Mouse (Mus musculus) heart, embryonic 14.5 days (tissue): ENCODE measurements around the gene Lhfpl2. TPM values are rescaled to one million over a fixed set of nuclear protein-coding genes. Genes with fewer than 3 reads are reported as not detected.

ENCODE experiments used
- ATAC-seq: fragments of 200-750 bp; cut with Nextera tagmentation; 2 replicates; pipeline ENCODE4 v1.8.0; 2017; ENCODE audit warnings: low read depth, moderate TSS enrichment; ENCODE audit not compliant: insufficient number of reproducible peaks, insufficient read depth, low FRiP score
- H3K27ac ChIP-seq, 2 experiments: fragments of 200-500 bp in 1 of 2; fragments of 300-500 bp in 1 of 2; sonication (generic) in 1 of 2; replicated peaks in 1 of 2; 2 replicates each; pipeline ENCODE4 v1.5.1; 2012 to 2014; ENCODE audit warnings: low read depth in 2 of 2, low read length in 2 of 2, control low read depth in 1 of 2, mild to moderate bottlenecking in 1 of 2, mixed read lengths in 1 of 2; ENCODE audit not compliant: control insufficient read depth in 1 of 2, insufficient read depth in 1 of 2
- H3K27me3 ChIP-seq: fragments of 300-500 bp; sonication (generic); 2 replicates; pipeline ENCODE4 v1.6.1; 2014; ENCODE audit warnings: mild to moderate bottlenecking, low read length, control low read depth; ENCODE audit not compliant: control insufficient read depth, insufficient read depth
- H3K36me3 ChIP-seq: fragments of 300-500 bp; sonication (generic); 2 replicates; pipeline ENCODE4 v1.6.1; 2014; ENCODE audit warnings: mild to moderate bottlenecking, control low read depth, low read length, mixed read lengths; ENCODE audit not compliant: control insufficient read depth, insufficient read depth
- H3K4me1 ChIP-seq, 2 experiments: fragments of 200-500 bp in 1 of 2; fragments of 300-500 bp in 1 of 2; sonication (generic) in 1 of 2; 2 replicates each; pipeline ENCODE4 v1.6.1; 2012 to 2014; ENCODE audit warnings: low read length in 2 of 2, control low read depth in 1 of 2, mixed read lengths in 1 of 2; ENCODE audit not compliant: control insufficient read depth in 2 of 2, insufficient read depth in 2 of 2
- H3K4me2 ChIP-seq: fragments of 300-500 bp; sonication (generic); 2 replicates; pipeline ENCODE4 v1.6.1; 2014; ENCODE audit warnings: mild to moderate bottlenecking, low read length
- H3K4me3 ChIP-seq, 2 experiments: fragments of 200-500 bp in 1 of 2; fragments of 300-500 bp in 1 of 2; sonication (generic) in 1 of 2; 2 replicates each; pipeline ENCODE4 v1.5.1; 2012 to 2014; ENCODE audit warnings: low read length in 2 of 2, mild to moderate bottlenecking in 2 of 2, control low read depth in 1 of 2, low read depth in 1 of 2, moderate library complexity in 1 of 2; ENCODE audit not compliant: control insufficient read depth in 1 of 2, insufficient read depth in 1 of 2
- H3K9ac ChIP-seq: fragments of 300-500 bp; sonication (generic); 2 replicates; pipeline ENCODE4 v1.6.1; 2014; ENCODE audit warnings: mild to moderate bottlenecking, low read length
- H3K9me3 ChIP-seq: fragments of 300-500 bp; sonication (generic); 2 replicates; pipeline ENCODE4 v1.6.1; 2016; ENCODE audit warnings: low read length, control low read depth; ENCODE audit not compliant: control insufficient read depth
- WGBS: fragments of 180-500 bp; shearing (Covaris S2); extraction: QIAGEN DNeasy Blood & Tissue Kit; methylation state at CpG from one replicate; pipeline ENCODE4 v1.1.7; 2014; 5-methylcytosine and 5-hydroxymethylcytosine counted together
- polyA plus RNA-seq: library from polyadenylated mRNA; unstranded; fragments of >200 nt; fragmentation: Nextera tagmentation; extraction: Ambion mirVana; gene quantifications from 2 replicates; pipeline ENCODE4 v1.2.1, GENCODE M21; 2014

The Lhfpl2 gene
- polyA plus RNA-seq, 1 experiment from 2014 or later = 21.8 TPM

DNA sequence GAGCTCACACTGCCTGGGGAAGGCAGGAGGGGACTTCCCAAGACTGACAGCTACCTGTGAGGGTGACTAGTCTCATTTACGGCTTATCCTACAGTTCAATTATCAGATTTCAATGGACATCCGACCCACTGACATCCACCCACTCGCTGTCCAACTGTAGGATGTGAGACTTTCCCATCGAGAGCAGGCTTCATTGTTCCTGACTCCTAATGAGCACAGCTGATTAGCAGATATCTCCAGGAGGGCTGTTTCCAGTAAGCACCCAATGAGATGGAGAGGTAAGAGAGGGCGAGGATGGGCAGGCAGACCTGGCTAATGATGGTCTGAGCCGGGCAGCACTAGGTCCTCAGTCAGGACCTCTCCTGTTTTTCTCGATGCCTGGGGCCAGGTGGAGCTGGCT is 77.0 kb downstream of the Lhfpl2 start:
- no peak for ATAC-seq
- Histone ChIP-seq H3K9ac (no peak overlapping the region), H3K27me3 (no peaks in the 10 kb centered on the region), H3K4me1 (peaks cover 18 to 30% of the 10 kb centered on the region in 2 experiments), H3K36me3 (no peaks in the 10 kb centered on the region), H3K4me3 (no peak overlapping the region), H3K9me3 (no peaks in the 10 kb centered on the region), H3K27ac (0 out of 4 replicates have a peak overlapping the region, but pooled peaks of 1 of the 2 experiments have one; percentile 1), H3K4me2 (no peak overlapping the region)
- 62% methylated on average over 7 of the region's 7 CpGs for WGBS

DNA sequence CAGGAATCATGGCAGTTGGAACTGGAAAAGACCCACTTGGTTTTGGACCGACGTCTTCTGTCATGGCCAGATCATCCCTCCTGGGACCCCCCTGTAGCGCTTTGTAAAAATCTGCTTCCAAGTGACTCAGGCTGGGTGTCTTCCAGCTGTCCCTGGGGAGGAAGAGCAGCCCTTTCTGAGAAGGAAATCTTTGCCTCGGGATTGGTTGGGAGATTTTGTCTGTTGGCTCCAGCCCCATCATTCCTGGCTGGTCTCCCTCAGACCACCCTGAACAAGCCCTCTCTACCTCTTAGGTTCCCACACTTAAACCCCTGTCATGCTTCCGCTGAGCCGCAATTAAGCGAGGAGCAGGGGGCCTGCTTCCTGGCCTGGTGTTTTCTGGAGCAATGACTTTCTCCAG is 77.6 kb downstream of the Lhfpl2 start:
- 58% methylated on average over 7 of the region's 7 CpGs for WGBS
- Histone ChIP-seq H3K9ac (no peak overlapping the region), H3K27ac (0 out of 4 replicates have a peak overlapping the region, but pooled peaks of 1 of the 2 experiments have one; percentile 1), H3K4me2 (no peak overlapping the region), H3K27me3 (no peaks in the 10 kb centered on the region), H3K4me1 (peaks cover 22 to 34% of the 10 kb centered on the region in 2 experiments), H3K4me3 (no peak overlapping the region), H3K9me3 (no peaks in the 10 kb centered on the region), H3K36me3 (no peaks in the 10 kb centered on the region)
- peak; percentile 36; the same call in 1 of the 2 replicates for ATAC-seq

DNA sequence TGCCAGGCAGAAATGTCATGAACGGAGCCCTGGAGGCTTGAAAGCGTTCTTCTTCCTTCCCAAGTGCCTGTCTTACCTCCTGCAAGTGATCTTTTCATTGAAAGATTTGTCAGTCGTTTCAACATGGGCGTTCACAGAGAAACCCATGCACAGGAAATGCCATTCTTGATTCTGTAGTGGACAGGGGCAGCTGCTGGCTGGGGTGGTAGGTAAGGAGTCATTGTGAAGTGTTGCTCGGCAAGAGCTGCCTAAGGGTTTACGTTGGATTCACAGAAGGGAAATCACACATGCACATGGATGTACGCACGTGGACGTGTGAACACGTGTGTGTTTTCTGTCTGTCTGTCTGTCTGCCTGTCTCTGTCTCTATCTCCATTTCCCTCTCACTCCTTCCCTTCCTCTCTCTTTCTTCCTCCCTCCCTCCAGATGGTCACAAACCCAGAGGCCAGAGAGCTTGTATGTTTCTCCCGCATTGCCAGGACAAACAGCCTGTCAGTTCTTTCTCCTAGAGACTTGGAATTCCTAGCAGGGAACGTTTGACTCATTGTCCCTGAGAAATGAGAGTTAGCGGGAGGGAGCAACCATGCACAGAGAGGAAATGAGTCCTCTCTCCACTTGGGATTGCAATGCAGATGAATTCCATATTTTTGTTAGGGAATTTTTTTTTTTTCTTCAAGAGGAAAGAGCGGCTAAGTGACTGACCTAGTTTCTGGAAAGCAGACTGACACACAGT is 82.3 kb downstream of the Lhfpl2 start:
- Histone ChIP-seq H3K4me1 (peaks cover 44 to 55% of the 10 kb centered on the region in 2 experiments), H3K27me3 (no peaks in the 10 kb centered on the region), H3K9ac (0 out of 2 replicates have a peak overlapping the region, but pooled peaks have one; percentile 14), H3K4me2 (no peak overlapping the region), H3K27ac (peak overlapping the region; percentile 43 to 51), H3K36me3 (no peaks in the 10 kb centered on the region), H3K4me3 (no peak overlapping the region), H3K9me3 (no peaks in the 10 kb centered on the region)
- no peak for ATAC-seq
- 54% methylated on average over 14 of the region's 14 CpGs for WGBS

DNA sequence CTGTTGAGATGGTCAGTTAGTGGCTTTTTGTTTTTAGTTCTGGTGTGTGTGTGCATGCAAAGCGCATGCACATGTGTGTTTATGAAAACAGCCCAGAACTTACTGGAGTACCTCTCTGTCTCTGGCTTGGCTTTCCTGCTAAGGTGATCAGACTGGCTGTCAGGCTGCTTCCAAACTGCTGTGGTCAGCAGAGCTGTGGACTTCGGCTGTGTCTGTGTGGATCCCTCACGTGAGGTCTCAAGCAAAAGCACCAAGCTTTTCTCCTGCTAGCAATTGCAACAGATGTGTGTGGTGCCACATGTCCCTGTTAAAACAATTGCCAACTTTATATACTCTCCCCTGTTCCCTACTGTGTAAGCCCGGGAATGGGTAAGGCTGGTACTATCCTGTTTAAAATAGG is 82.8 kb downstream of the Lhfpl2 start:
- peak overlapping the region; percentile 34 to 51; a peak in 2 of 4 replicates for H3K27ac ChIP-seq
- no peak overlapping the region for H3K4me3 ChIP-seq
- no peak for ATAC-seq
- no peaks in the 10 kb centered on the region for H3K27me3 ChIP-seq
- peaks cover 39 to 55% of the 10 kb centered on the region in 2 experiments for H3K4me1 ChIP-seq
- H3K4me2 ChIP-seq = no peak overlapping the region
- H3K9ac ChIP-seq = 0 out of 2 replicates have a peak overlapping the region, but pooled peaks have one; percentile 14
- no peaks in the 10 kb centered on the region for H3K36me3 ChIP-seq
- 72% methylated on average over 4 of the region's 4 CpGs for WGBS
- H3K9me3 ChIP-seq = no peaks in the 10 kb centered on the region

DNA sequence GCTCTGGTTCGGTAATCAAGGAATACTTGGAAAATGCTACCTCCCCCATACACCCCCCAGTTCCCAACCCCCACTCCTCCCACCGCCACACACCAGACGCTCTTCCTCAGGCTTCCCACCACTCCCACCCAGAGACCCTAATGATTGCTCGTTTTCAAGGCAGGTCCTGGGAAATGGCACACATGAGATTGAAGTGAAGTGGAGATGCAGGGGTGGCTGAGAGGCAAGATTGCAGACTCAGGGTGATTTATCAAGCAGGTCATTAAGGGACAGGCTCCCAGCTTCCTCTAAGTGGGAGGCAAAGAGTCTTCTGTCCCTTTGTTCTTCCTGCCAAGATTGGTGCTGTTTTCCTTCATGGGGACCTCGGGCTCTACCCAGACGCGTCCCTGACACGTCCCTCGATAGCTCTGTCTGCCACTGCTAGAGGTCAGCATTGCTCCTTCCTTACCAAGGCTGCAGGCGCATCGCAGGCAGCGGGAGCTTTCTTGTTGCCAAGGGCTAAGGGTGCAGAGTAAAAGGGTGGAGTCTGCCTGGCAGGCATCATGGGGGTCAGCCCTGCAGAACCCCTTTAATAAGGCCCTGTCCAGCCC is 85.6 kb downstream of the Lhfpl2 start:
- no peaks in the 10 kb centered on the region for H3K36me3 ChIP-seq
- H3K9me3 ChIP-seq = no peaks in the 10 kb centered on the region
- no peak overlapping the region for H3K9ac ChIP-seq
- H3K4me3 ChIP-seq = no peak overlapping the region
- no peaks in the 10 kb centered on the region for H3K27me3 ChIP-seq
- H3K4me2 ChIP-seq = 0 out of 2 replicates have a peak overlapping the region, but pooled peaks have one; percentile 18
- ATAC-seq = no peak; the same call in 1 of the 2 replicates
- 17% methylated on average over 12 of the region's 12 CpGs for WGBS
- H3K4me1 ChIP-seq = peaks cover 32 to 51% of the 10 kb centered on the region in 2 experiments
- peak overlapping the region; percentile 10 to 19; a peak in 1 of 4 replicates for H3K27ac ChIP-seq

DNA sequence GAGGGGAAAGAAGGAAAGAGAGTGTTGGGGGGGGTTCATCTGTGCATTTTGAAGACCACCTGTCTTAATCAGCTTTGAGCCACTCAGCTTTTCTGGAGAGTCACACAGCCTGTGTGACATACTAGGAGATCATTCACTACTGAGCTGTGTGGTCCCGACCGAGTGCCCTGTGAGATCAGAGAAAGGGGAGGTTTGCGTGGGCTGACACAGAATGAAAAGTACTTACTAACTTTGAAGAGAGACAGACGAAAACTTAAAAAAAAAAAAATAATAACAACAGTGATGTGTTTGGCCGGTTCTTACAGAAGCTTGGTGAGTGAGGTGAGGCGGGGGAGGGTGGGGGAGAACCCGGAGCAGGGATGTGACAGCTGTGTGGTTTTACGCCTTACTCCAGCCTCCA is 86.9 kb downstream of the Lhfpl2 start:
- peaks cover 32 to 48% of the 10 kb centered on the region in 2 experiments for H3K4me1 ChIP-seq

DNA sequence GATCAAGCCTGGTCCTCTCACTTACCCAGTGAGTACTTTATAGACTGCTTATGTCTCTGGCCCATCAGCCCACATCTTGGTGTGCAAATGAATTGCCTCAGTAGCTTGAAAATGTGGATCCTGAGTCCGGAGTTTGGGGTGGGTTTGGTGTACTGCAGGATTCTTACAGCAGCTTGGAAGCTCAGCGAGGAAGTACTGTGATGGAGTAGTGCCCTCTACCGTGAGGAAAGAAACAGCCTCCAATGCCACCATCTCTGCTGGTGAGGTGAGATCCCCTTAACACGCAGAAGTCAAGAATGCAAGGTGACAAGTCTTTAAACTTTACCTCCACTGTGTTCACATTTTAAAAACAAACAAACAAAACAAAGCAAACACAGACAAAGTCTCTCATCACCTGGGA is 89.7 kb downstream of the Lhfpl2 start:
- no peak overlapping the region for H3K4me2 ChIP-seq
- H3K4me3 ChIP-seq = no peak overlapping the region
- H3K4me1 ChIP-seq = peaks cover 16 to 21% of the 10 kb centered on the region in 2 experiments
- H3K27me3 ChIP-seq = no peaks in the 10 kb centered on the region
- no peak overlapping the region for H3K27ac ChIP-seq
- ATAC-seq = no peak
- H3K9me3 ChIP-seq = no peaks in the 10 kb centered on the region
- no peaks in the 10 kb centered on the region for H3K36me3 ChIP-seq
- WGBS = 41% methylated on average over 4 of the region's 4 CpGs
- H3K9ac ChIP-seq = no peak overlapping the region

More for the DNA sequence above, 86.9 kb downstream of the Lhfpl2 start:
- no peak overlapping the region for H3K27ac ChIP-seq
- no peaks in the 10 kb centered on the region for H3K27me3 ChIP-seq
- ATAC-seq = no peak
- H3K9me3 ChIP-seq = no peaks in the 10 kb centered on the region
- 63% methylated on average over 8 of the region's 8 CpGs for WGBS
- H3K9ac ChIP-seq = no peak overlapping the region; the same call in 1 of the 2 replicates
- H3K36me3 ChIP-seq = no peaks in the 10 kb centered on the region
- H3K4me3 ChIP-seq = no peak overlapping the region
- H3K4me2 ChIP-seq = no peak overlapping the region
